Mouse (Mus musculus): ENCODE data around the gene Aup1. TPM values are rescaled to one million over a fixed set of nuclear protein-coding genes. Genes with fewer than 3 reads are reported as not detected.

The Aup1 gene
- polyA plus RNA-seq, 1 experiment from 2014 or later, result 158 TPM

DNA sequence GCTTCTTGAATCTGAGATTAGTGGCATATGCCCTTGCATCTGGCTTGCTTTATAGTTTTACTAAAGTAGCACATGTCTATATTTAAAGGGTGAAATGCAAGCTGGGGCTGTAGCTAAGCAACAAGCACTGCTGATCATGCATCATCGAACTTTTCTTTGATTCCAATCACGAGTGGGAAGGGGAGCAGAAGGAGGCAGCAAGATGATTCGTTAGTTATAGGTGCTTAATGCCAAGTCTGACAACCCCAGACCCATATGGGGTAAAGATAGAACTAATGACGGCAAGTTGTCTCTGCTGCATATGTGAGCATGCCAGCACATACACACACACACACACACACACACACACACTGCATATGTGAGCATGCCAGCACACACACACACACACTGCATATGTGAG, 49.8 kb downstream of the Aup1 start:
- H3K9ac ChIP-seq (replicated peaks), result no peak overlapping the region
- H3K4me1 ChIP-seq (replicated peaks), result peaks cover 37% of the 10 kb centered on the region
- peaks cover 3% of the 10 kb centered on the region; the same call in 1 of the 2 replicates for H3K27me3 ChIP-seq
- peaks cover 9% of the 10 kb centered on the region; the same call in 1 of the 2 replicates for H3K36me3 ChIP-seq
- H3K4me3 ChIP-seq (replicated peaks), result no peak overlapping the region
- no peak for ATAC-seq (ENCODE audit: insufficient number of reproducible peaks, insufficient read depth, low FRiP score, low TSS enrichment, low read depth)
- 83% methylated on average over 4 of the region's 4 CpGs for WGBS
- H3K9me3 ChIP-seq, result no peaks in the 10 kb centered on the region
- H3K27ac ChIP-seq, result no peak overlapping the region
- no peak overlapping the region for H3K4me2 ChIP-seq

MicroRNAs within 50 kb of the gene (microRNA counts, 519-probe panel; counts per million panel counts)
- not detected for microRNA mmu-miR-3470a+mmu-miR-3470b

Small RNA genes within 50 kb of the gene (microRNA-seq; reads per million reads assigned to microRNA genes)
- gene Mir3470a (not detected), gene Mir7040 (not detected)

Other genes with a start within 250 kb of the Aup1 start
- gene Sema4f, start 114.8 kb upstream of the Aup1 start, polyA plus RNA-seq (2016; fragmentation: Nextera tagmentation; extraction: Ambion mirVana), result 3.8 and 4.2 TPM in 2 replicates
- 0.20 and 0.32 TPM in 2 replicates for gene M1ap, start 107.6 kb upstream of the Aup1 start, polyA plus RNA-seq (2016; fragmentation: Nextera tagmentation; extraction: Ambion mirVana)
- 9.9 and 10.0 TPM in 2 replicates for gene Dok1, start 21.1 kb upstream of the Aup1 start, polyA plus RNA-seq (2016; fragmentation: Nextera tagmentation; extraction: Ambion mirVana)
- 15.7 and 19.4 TPM in 2 replicates for gene Loxl3, start 20.3 kb upstream of the Aup1 start, polyA plus RNA-seq (2016; fragmentation: Nextera tagmentation; extraction: Ambion mirVana)
- 68.7 and 75.5 TPM in 2 replicates for gene Htra2, start 752 bp downstream of the Aup1 start, polyA plus RNA-seq (2016; fragmentation: Nextera tagmentation; extraction: Ambion mirVana)
- gene Dqx1, start 3.3 kb downstream of the Aup1 start, polyA plus RNA-seq (2016; fragmentation: Nextera tagmentation; extraction: Ambion mirVana), result 0.68 and 1.1 TPM in 2 replicates
- 0.27 and 1.0 TPM in 2 replicates for gene Tlx2, start 15.8 kb downstream of the Aup1 start, polyA plus RNA-seq (2016; fragmentation: Nextera tagmentation; extraction: Ambion mirVana)
- gene Pcgf1, start 23.3 kb downstream of the Aup1 start, polyA plus RNA-seq (2016; fragmentation: Nextera tagmentation; extraction: Ambion mirVana), result 39.0 and 39.7 TPM in 2 replicates
- 0.63 and 6.7 TPM in 2 replicates for gene Lbx2, start 31.8 kb downstream of the Aup1 start, polyA plus RNA-seq (2016; fragmentation: Nextera tagmentation; extraction: Ambion mirVana)
- gene Ccdc142, start 47.1 kb downstream of the Aup1 start, polyA plus RNA-seq (2016; fragmentation: Nextera tagmentation; extraction: Ambion mirVana), result 3.6 and 3.8 TPM in 2 replicates
- gene Gm42688, start 47.1 kb downstream of the Aup1 start, polyA plus RNA-seq (2016; fragmentation: Nextera tagmentation; extraction: Ambion mirVana), result 3.9 and 4.2 TPM in 2 replicates
- gene Mrpl53, start 54.5 kb downstream of the Aup1 start, polyA plus RNA-seq (2016; fragmentation: Nextera tagmentation; extraction: Ambion mirVana), result 134 and 140 TPM in 2 replicates
- gene Mogs, start 61.0 kb downstream of the Aup1 start, polyA plus RNA-seq (2016; fragmentation: Nextera tagmentation; extraction: Ambion mirVana), result 55.3 and 58.2 TPM in 2 replicates
- 191 and 219 TPM in 2 replicates for gene Wbp1, start 67.0 kb downstream of the Aup1 start, polyA plus RNA-seq (2016; fragmentation: Nextera tagmentation; extraction: Ambion mirVana)
- gene Ino80b, start 70.9 kb downstream of the Aup1 start, polyA plus RNA-seq (2016; fragmentation: Nextera tagmentation; extraction: Ambion mirVana), result 17.6 and 19.2 TPM in 2 replicates
- 62.0 and 62.6 TPM in 2 replicates for gene Rtkn, start 80.9 kb downstream of the Aup1 start, polyA plus RNA-seq (2016; fragmentation: Nextera tagmentation; extraction: Ambion mirVana)
- 10.2 and 10.4 TPM in 2 replicates for gene Wdr54, start 101.9 kb downstream of the Aup1 start, polyA plus RNA-seq (2016; fragmentation: Nextera tagmentation; extraction: Ambion mirVana)
- 1.8 and 3.0 TPM in 2 replicates for gene 1700003E16Rik, start 101.9 kb downstream of the Aup1 start, polyA plus RNA-seq (2016; fragmentation: Nextera tagmentation; extraction: Ambion mirVana)
- gene Dctn1, start 111.4 kb downstream of the Aup1 start, polyA plus RNA-seq (2016; fragmentation: Nextera tagmentation; extraction: Ambion mirVana), result 102 and 104 TPM in 2 replicates
- gene Slc4a5, start 165.3 kb downstream of the Aup1 start, polyA plus RNA-seq (2016; fragmentation: Nextera tagmentation; extraction: Ambion mirVana), result 0.49 and 0.68 TPM in 2 replicates

All from limb, embryonic 12.5 days (tissue).